Mouse (Mus musculus): ENCODE data around the gene Ppp2r5a. TPM values are rescaled to one million over a fixed set of nuclear protein-coding genes. Genes with fewer than 3 reads are reported as not detected.

Ppp2r5a gene
- polyA plus RNA-seq, 1 experiment: 28.1 TPM

GRCm38 (mm10) chr1:191316818-191317217 is 86.3 kb downstream of the Ppp2r5a start:
- TF ChIP-seq CEBPB (IDR thresholded peaks at IDR 0.05; ENCODE audit: insufficient read depth, poor library complexity, severe bottlenecking): no peak
- no peak for TF ChIP-seq REST (IDR thresholded peaks at IDR 0.05; ENCODE audit: insufficient read depth, insufficient read length)
- no peak for TF ChIP-seq E2F4 (IDR thresholded peaks at IDR 0.05; ENCODE audit: insufficient read depth)
- TF ChIP-seq TCF12 (IDR thresholded peaks at IDR 0.05; ENCODE audit: insufficient read depth, poor library complexity, severe bottlenecking): no peak
- no peak for TF ChIP-seq POLR2AphosphoS2 (IDR thresholded peaks at IDR 0.05; ENCODE audit: insufficient read length, low read depth)
- no peak for TF ChIP-seq MYOD1 (IDR thresholded peaks at IDR 0.05; ENCODE audit: control insufficient read depth in 1 of 3, insufficient read length in 2 of 3, low read depth in 2 of 3)
- TF ChIP-seq MAX (IDR thresholded peaks at IDR 0.05; ENCODE audit: low read depth): no peak
- TF ChIP-seq USF1 (IDR thresholded peaks at IDR 0.05; ENCODE audit: low read depth): no peak
- TF ChIP-seq TCF3 (IDR thresholded peaks at IDR 0.05; ENCODE audit: insufficient read length, low read depth): no peak
- no peak for TF ChIP-seq POLR2A (IDR thresholded peaks at IDR 0.05; ENCODE audit: insufficient read length, low read depth)
- no peak for TF ChIP-seq MYOG (IDR thresholded peaks at IDR 0.05; ENCODE audit: control insufficient read depth in 1 of 3, insufficient read depth in 1 of 3, insufficient read length in 2 of 3, low read depth in 2 of 3)
- H3K27me3 ChIP-seq (ENCODE audit: control insufficient read depth, insufficient read depth, insufficient read length): no peaks in the 10 kb centered on the region
- peak overlapping the region; percentile 56 for H3K4me3 ChIP-seq
- no peak overlapping the region for H3ac ChIP-seq (ENCODE audit: control insufficient read depth, insufficient read length)
- H3K4me2 ChIP-seq (ENCODE audit: low read depth): peak overlapping the region; percentile 98
- no peaks in the 10 kb centered on the region for H3K36me3 ChIP-seq (ENCODE audit: control insufficient read depth, insufficient read depth)
- H3K79me2 ChIP-seq (ENCODE audit: control insufficient read depth, insufficient read depth): peaks cover 10% of the 10 kb centered on the region

- TF ChIP-seq USF1 (IDR thresholded peaks at IDR 0.05; ENCODE audit: low read depth) (no peak), POLR2A (IDR thresholded peaks at IDR 0.05; ENCODE audit: insufficient read length, low read depth) (peak; percentile 38), CEBPB (IDR thresholded peaks at IDR 0.05; ENCODE audit: insufficient read depth, poor library complexity, severe bottlenecking) (peak; percentile 67; the same call in 1 of the 2 replicates)
- Histone ChIP-seq H3K4me3 (no peak overlapping the region), H3K27me3 (ENCODE audit: control insufficient read depth, insufficient read depth, insufficient read length) (no peaks in the 10 kb centered on the region), H3K4me2 (ENCODE audit: low read depth) (peak overlapping the region; percentile 19), H3ac (ENCODE audit: control insufficient read depth, insufficient read length) (no peak overlapping the region), H3K79me2 (ENCODE audit: control insufficient read depth, insufficient read depth) (peaks cover 10% of the 10 kb centered on the region), H3K36me3 (ENCODE audit: control insufficient read depth, insufficient read depth) (no peaks in the 10 kb centered on the region)
These were observed 89.1 kb downstream of the Ppp2r5a start for GRCm38 (mm10) chr1:191313926-191314325.

GRCm38 (mm10) chr1:191313158-191313557 is 89.9 kb downstream of the Ppp2r5a start:
- H3K4me2 ChIP-seq (ENCODE audit: low read depth): peak overlapping the region; percentile 83
- H3K79me2 ChIP-seq (ENCODE audit: control insufficient read depth, insufficient read depth): peaks cover 10% of the 10 kb centered on the region
- H3K4me3 ChIP-seq: peak overlapping the region; percentile 36
- H3K27me3 ChIP-seq (ENCODE audit: control insufficient read depth, insufficient read depth, insufficient read length): no peaks in the 10 kb centered on the region
- no peak overlapping the region for H3ac ChIP-seq (ENCODE audit: control insufficient read depth, insufficient read length)
- TF ChIP-seq MYOD1 (IDR thresholded peaks at IDR 0.05; ENCODE audit: control insufficient read depth in 1 of 3, insufficient read length in 2 of 3, low read depth in 2 of 3) (no peak), USF1 (IDR thresholded peaks at IDR 0.05; ENCODE audit: low read depth) (no peak), TCF12 (IDR thresholded peaks at IDR 0.05; ENCODE audit: insufficient read depth, poor library complexity, severe bottlenecking) (no peak)
- H3K36me3 ChIP-seq (ENCODE audit: control insufficient read depth, insufficient read depth): no peaks in the 10 kb centered on the region

DNA sequence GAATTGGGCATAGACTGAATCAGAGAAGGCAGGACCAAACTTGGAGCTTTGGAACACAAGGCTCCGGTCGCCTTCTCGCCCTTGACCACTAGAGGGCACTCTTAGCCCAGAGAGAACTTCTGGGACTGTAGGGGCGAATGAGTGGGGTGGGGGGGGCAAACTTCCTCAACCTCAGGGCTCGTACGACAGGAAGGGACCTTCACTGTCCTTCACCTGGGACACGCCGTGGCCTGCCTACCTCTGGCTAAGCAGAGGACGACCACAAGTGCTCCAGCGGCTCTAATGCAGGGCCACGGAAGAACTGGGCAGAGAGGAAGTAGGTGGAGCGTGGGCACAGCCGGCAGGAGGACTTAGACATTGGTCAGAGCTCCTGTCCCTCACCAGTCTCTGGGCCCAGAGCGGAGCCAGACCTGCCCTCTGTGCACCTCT is 90.5 kb downstream of the Ppp2r5a start:
- Histone ChIP-seq H3K36me3 (ENCODE audit: control insufficient read depth, insufficient read depth) (no peaks in the 10 kb centered on the region), H3K4me2 (ENCODE audit: low read depth) (peak overlapping the region; percentile 83), H3K27me3 (ENCODE audit: control insufficient read depth, insufficient read depth, insufficient read length) (no peaks in the 10 kb centered on the region), H3K4me3 (peak overlapping the region; percentile 36), H3K79me2 (ENCODE audit: control insufficient read depth, insufficient read depth) (peaks cover 10% of the 10 kb centered on the region), H3ac (ENCODE audit: control insufficient read depth, insufficient read length) (peak overlapping the region; percentile 49)
- TF ChIP-seq SRF (IDR thresholded peaks at IDR 0.05; ENCODE audit: control insufficient read depth, insufficient read length, low read depth): no peak
- no peak for TF ChIP-seq TCF12 (IDR thresholded peaks at IDR 0.05; ENCODE audit: insufficient read depth, poor library complexity, severe bottlenecking)
- TF ChIP-seq POLR2AphosphoS2 (IDR thresholded peaks at IDR 0.05; ENCODE audit: insufficient read length, low read depth): peak; percentile 73
- no peak for TF ChIP-seq MAX (IDR thresholded peaks at IDR 0.05; ENCODE audit: low read depth)
- TF ChIP-seq POLR2A (IDR thresholded peaks at IDR 0.05; ENCODE audit: insufficient read length, low read depth): peak; percentile 79
- no peak for TF ChIP-seq REST (IDR thresholded peaks at IDR 0.05; ENCODE audit: insufficient read depth, insufficient read length)
- TF ChIP-seq CEBPB (IDR thresholded peaks at IDR 0.05; ENCODE audit: insufficient read depth, poor library complexity, severe bottlenecking): no peak

- Histone ChIP-seq H3K36me3 (ENCODE audit: control insufficient read depth, insufficient read depth) (no peaks in the 10 kb centered on the region), H3K79me2 (ENCODE audit: control insufficient read depth, insufficient read depth) (no peaks in the 10 kb centered on the region), H3K27me3 (ENCODE audit: control insufficient read depth, insufficient read depth, insufficient read length) (no peaks in the 10 kb centered on the region), H3ac (ENCODE audit: control insufficient read depth, insufficient read length) (no peak overlapping the region), H3K4me3 (no peak overlapping the region), H3K4me2 (ENCODE audit: low read depth) (no peak overlapping the region)
- TF ChIP-seq CEBPB (IDR thresholded peaks at IDR 0.05; ENCODE audit: insufficient read depth, poor library complexity, severe bottlenecking) (no peak), USF1 (IDR thresholded peaks at IDR 0.05; ENCODE audit: low read depth) (no peak), REST (IDR thresholded peaks at IDR 0.05; ENCODE audit: insufficient read depth, insufficient read length) (no peak), MYOD1 (IDR thresholded peaks at IDR 0.05; ENCODE audit: control insufficient read depth in 1 of 3, insufficient read length in 2 of 3, low read depth in 2 of 3) (no peak), E2F4 (IDR thresholded peaks at IDR 0.05; ENCODE audit: insufficient read depth) (no peak), MYOG (IDR thresholded peaks at IDR 0.05; ENCODE audit: control insufficient read depth in 1 of 3, insufficient read depth in 1 of 3, insufficient read length in 2 of 3, low read depth in 2 of 3) (no peak), POLR2AphosphoS2 (IDR thresholded peaks at IDR 0.05; ENCODE audit: insufficient read length, low read depth) (no peak), SRF (IDR thresholded peaks at IDR 0.05; ENCODE audit: control insufficient read depth, insufficient read length, low read depth) (no peak), POLR2A (IDR thresholded peaks at IDR 0.05; ENCODE audit: insufficient read length, low read depth) (no peak), MAX (IDR thresholded peaks at IDR 0.05; ENCODE audit: low read depth) (no peak), TCF12 (IDR thresholded peaks at IDR 0.05; ENCODE audit: insufficient read depth, poor library complexity, severe bottlenecking) (no peak), TCF3 (IDR thresholded peaks at IDR 0.05; ENCODE audit: insufficient read length, low read depth) (no peak)
These were observed 91.7 kb downstream of the Ppp2r5a start for GRCm38 (mm10) chr1:191311296-191311898.

All from myocyte (in vitro differentiated cells).